Mouse (Mus musculus) C2C12 (cell line): ENCODE data around the gene Trim46. TPM values are rescaled to one million over a fixed set of nuclear protein-coding genes. Genes with fewer than 3 reads are reported as not detected.
A peak's percentile ranks its signal among the peaks of the same experiment; 100 is the strongest.

Experiments used
- H3K27me3 ChIP-seq: one replicate; pipeline ENCODE4 v1.6.1; 2011; ENCODE audit not compliant: control insufficient read depth, insufficient read depth, insufficient read length
- H3K36me3 ChIP-seq: one replicate; pipeline ENCODE4 v1.6.1; 2011; ENCODE audit not compliant: control insufficient read depth, insufficient read depth
- H3K4me3 ChIP-seq: one replicate; pipeline ENCODE4 v1.5.1; 2011; ENCODE audit warnings: mild to moderate bottlenecking, control low read depth; ENCODE audit not compliant: poor library complexity, insufficient read depth, severe bottlenecking
- H3K79me2 ChIP-seq: one replicate; pipeline ENCODE4 v1.6.1; 2011; ENCODE audit not compliant: control insufficient read depth, insufficient read depth
- H3K79me3 ChIP-seq: one replicate; pipeline ENCODE4 v1.6.1; 2011; ENCODE audit warnings: low read depth, control low read depth
- H3ac ChIP-seq: one replicate; pipeline ENCODE3; 2011; ENCODE audit warnings: low read depth; ENCODE audit not compliant: control insufficient read depth, insufficient read length
- CEBPB ChIP-seq: IDR thresholded peaks from one replicate; pipeline ENCODE4 v1.6.1; 2011; ENCODE audit warnings: low read depth, mild to moderate bottlenecking, control low read depth, moderate library complexity
- CTCF ChIP-seq: IDR thresholded peaks from one replicate; pipeline ENCODE4 v1.5.1; 2011; ENCODE audit not compliant: control insufficient read depth, insufficient read depth, insufficient read length
- FOSL1 ChIP-seq: IDR thresholded peaks from one replicate; pipeline ENCODE4 v1.8.0; 2011; ENCODE audit warnings: mild to moderate bottlenecking, low read length; ENCODE audit not compliant: poor library complexity, insufficient read depth, severe bottlenecking
- MAX ChIP-seq: IDR thresholded peaks from one replicate; pipeline ENCODE4 v1.6.1; 2011; ENCODE audit warnings: mild to moderate bottlenecking, control low read depth
- MYOD1 ChIP-seq: IDR thresholded peaks from one replicate; pipeline ENCODE4 v1.6.1; 2011; ENCODE audit warnings: low read depth; ENCODE audit not compliant: control insufficient read depth, insufficient read length
- MYOG ChIP-seq: IDR thresholded peaks from one replicate; pipeline ENCODE4 v1.6.1; 2011; ENCODE audit not compliant: control insufficient read depth, insufficient read length; ENCODE audit errors: extremely low read depth
- USF1 ChIP-seq: IDR thresholded peaks from one replicate; pipeline ENCODE4 v1.6.1; 2011; ENCODE audit warnings: low read depth, mild to moderate bottlenecking, control low read depth, moderate library complexity
- polyA plus RNA-seq: library from polyadenylated mRNA; unstranded; fragments of >200 nt; fragmentation: generic; extraction: Trizol; gene quantifications from one replicate; pipeline ENCODE4 v1.2.1, GENCODE M21; 2012; ENCODE audit warnings: missing spikeins

Trim46 gene
- polyA plus RNA-seq, 1 experiment: 11.0 TPM

DNA sequence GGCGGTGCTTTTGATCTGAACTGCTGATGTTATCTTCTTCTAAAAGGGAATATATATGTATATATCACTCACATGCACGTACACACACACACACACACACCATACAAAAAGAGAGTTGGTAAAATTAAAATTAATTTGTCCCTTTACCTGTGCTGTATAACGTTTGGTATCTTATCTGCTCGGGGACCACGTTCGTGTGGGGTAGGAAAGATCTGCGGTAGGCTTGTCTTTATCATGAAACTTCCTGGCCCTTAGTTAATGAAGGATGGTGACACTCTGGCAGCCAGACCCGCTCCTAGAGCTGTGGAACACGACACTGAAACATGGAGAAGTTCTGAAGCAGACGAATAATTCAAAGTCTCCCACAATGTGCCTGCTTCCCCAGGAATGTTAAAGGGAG, 45.8 kb upstream of the Trim46 start:
- Histone ChIP-seq H3K79me2 (no peaks in the 10 kb centered on the region), H3K27me3 (no peaks in the 10 kb centered on the region), H3K79me3 (no peaks in the 10 kb centered on the region), H3K36me3 (no peaks in the 10 kb centered on the region), H3ac (no peak overlapping the region), H3K4me3 (no peak overlapping the region)
- TF ChIP-seq FOSL1 (no peak), MYOD1 (no peak), MAX (no peak), USF1 (no peak), CTCF (no peak), CEBPB (no peak), MYOG (no peak)

DNA sequence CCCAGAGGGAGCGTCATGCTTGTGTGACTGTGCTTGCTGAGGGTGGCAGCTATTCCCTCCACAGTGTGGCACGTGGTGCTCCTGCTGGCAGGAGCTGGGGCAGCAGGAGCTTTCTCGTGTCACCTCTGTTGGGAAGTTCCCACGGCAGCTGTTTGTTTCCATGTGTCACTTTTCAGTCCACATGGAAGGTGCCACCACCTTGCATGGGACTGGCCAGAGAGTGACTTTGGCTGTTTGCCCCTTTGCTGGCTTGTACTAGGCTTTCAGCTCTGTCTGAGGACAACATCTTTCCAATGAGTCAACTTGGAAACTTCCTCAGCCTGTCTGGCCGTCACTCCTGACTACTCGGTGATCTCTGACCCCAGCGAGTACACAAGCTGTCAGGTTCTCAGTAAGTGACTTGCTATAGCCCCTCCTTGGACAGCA, 42.4 kb upstream of the Trim46 start:
- H3K4me3 ChIP-seq: no peak overlapping the region
- H3K36me3 ChIP-seq: no peaks in the 10 kb centered on the region
- TF ChIP-seq CTCF: no peak
- peak; percentile 38 for TF ChIP-seq MAX
- TF ChIP-seq MYOD1: no peak
- H3K79me2 ChIP-seq: no peaks in the 10 kb centered on the region
- no peaks in the 10 kb centered on the region for H3K79me3 ChIP-seq
- peaks cover 5% of the 10 kb centered on the region for H3K27me3 ChIP-seq
- H3ac ChIP-seq: no peak overlapping the region

DNA sequence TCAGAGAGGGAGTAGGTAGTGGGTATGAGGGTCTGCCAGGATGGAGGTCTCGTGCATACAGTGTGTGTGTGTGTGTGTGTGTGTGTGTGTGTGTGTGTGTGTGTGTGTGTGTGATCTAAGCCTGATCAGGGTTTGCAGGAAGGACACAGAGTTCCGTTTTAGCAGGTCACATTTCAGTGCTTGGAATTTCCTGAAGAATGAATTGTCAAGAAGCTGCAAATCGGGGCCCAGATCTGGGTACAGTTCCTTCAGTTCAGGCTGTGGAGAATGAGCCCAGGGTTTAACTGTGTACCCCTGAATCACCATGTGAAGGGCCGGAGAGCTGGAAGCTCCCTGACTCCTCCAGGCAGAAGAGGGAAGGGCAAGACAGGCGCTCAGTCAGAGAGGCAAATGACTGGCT, 41.2 kb upstream of the Trim46 start:
- Histone ChIP-seq H3K36me3 (no peaks in the 10 kb centered on the region), H3K27me3 (peaks cover 5% of the 10 kb centered on the region), H3ac (no peak overlapping the region), H3K4me3 (no peak overlapping the region), H3K79me2 (no peaks in the 10 kb centered on the region), H3K79me3 (no peaks in the 10 kb centered on the region)
- TF ChIP-seq CTCF (no peak), MAX (no peak), MYOD1 (no peak), FOSL1 (no peak)

DNA sequence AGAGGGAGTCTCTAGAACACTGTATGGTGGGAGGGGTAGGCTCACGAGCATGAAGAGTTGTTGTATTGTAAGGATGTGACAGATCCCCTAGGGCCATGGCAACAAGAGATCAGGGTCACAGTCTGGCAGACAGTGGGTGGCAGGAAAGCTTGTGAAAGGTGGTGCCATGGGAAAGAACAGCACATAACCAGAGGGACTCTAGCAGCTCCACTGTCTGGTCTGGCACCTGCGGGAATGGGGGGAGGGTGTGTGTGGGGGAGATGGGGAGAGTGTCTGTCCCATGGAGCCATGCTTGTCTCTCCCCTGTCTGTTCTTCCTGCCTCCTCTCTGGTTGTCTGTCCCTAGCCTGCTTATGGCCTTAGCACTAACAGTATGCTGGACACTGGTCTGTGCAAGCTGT, 39.4 kb upstream of the Trim46 start:
- TF ChIP-seq USF1: no peak
- no peak overlapping the region for H3K4me3 ChIP-seq

DNA sequence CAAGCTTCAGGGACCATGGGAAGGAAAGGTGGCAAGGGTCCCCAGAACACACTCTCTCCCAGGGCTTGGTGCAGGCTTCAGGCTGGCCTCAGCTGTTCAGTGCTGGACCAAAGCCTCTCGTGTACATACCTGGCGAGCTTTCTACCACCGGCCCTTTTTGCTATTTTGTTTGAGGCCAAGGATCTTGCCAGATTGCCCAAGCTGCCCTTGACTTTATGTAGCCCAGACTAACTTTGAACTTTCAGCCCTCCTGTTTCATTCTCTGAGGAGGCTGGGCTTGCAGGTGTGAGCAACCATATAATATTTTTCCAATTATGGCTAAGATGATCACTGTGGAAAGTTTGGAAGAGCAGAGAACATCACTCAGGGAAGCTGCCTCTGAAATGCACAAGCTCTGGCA, 38.2 kb upstream of the Trim46 start:
- H3ac ChIP-seq: no peak overlapping the region
- H3K27me3 ChIP-seq: peaks cover 5% of the 10 kb centered on the region
- no peaks in the 10 kb centered on the region for H3K79me3 ChIP-seq
- TF ChIP-seq CEBPB: no peak
- TF ChIP-seq MYOD1: no peak
- no peak for TF ChIP-seq CTCF
- no peak for TF ChIP-seq FOSL1
- H3K79me2 ChIP-seq: peaks cover under 1% of the 10 kb centered on the region
- no peak overlapping the region for H3K4me3 ChIP-seq
- H3K36me3 ChIP-seq: no peaks in the 10 kb centered on the region

More for the DNA sequence above, 39.4 kb upstream of the Trim46 start:
- no peak overlapping the region for H3ac ChIP-seq
- no peaks in the 10 kb centered on the region for H3K36me3 ChIP-seq
- H3K79me3 ChIP-seq: no peaks in the 10 kb centered on the region
- H3K27me3 ChIP-seq: peaks cover 5% of the 10 kb centered on the region
- no peaks in the 10 kb centered on the region for H3K79me2 ChIP-seq

DNA sequence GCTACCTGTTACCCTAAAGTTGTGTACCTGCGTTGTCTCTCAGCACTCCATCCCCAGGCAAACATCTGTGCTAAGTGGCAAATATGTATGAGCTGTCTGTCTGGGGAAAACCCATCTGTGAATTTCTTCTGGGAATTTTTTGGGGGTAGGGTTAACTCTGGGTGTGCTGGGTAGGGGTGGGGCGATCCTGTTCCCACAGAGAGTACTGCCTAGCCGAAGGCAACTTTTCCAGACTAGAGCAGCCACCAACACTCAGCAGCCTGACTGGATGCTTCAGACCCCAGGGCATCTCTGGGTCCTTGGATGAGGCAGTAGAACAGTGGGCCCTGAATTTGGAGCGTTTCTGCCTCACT, 36.2 kb upstream of the Trim46 start:
- Histone ChIP-seq H3K79me3 (peaks cover 7% of the 10 kb centered on the region), H3K27me3 (peaks cover 5% of the 10 kb centered on the region), H3K4me3 (no peak overlapping the region), H3ac (no peak overlapping the region), H3K36me3 (no peaks in the 10 kb centered on the region), H3K79me2 (peaks cover 19% of the 10 kb centered on the region)
- TF ChIP-seq USF1 (no peak), CTCF (no peak), MAX (no peak), MYOD1 (no peak), MYOG (no peak), CEBPB (no peak), FOSL1 (no peak)
